Mouse (Mus musculus) cerebellum, postnatal 25 days (tissue): ENCODE measurements around the gene Cntnap5c.

Source experiments
- DNase-seq, 2 experiments: peaks; one replicate each; pipeline ENCODE4 v3.0.0; 2021; ENCODE audit warnings: mixed read lengths in 2 of 2

Cntnap5c gene

GRCm38 (mm10) chr17:58004491-58004890, 235.1 kb downstream of the Cntnap5c start:
- no peak for DNase-seq

- DNase-seq, result no peak
Measured at GRCm38 (mm10) chr17:58041178-58041577, 271.8 kb downstream of the Cntnap5c start.

GRCm38 (mm10) chr17:58045149-58045548, 275.8 kb downstream of the Cntnap5c start:
- no peak for DNase-seq

- no peak for DNase-seq
Measured at GRCm38 (mm10) chr17:58069912-58070311, 300.5 kb downstream of the Cntnap5c start.

GRCm38 (mm10) chr17:58082676-58083075, 313.3 kb downstream of the Cntnap5c start:
- DNase-seq, result peak in 1 of 2 experiments; percentile 18

- DNase-seq, result no peak
Measured at GRCm38 (mm10) chr17:58104505-58104904, 335.1 kb downstream of the Cntnap5c start.

- no peak for DNase-seq
Measured at GRCm38 (mm10) chr17:58107901-58108300, 338.5 kb downstream of the Cntnap5c start.

GRCm38 (mm10) chr17:58108335-58108734, 339.0 kb downstream of the Cntnap5c start:
- no peak for DNase-seq

- DNase-seq, result no peak
Measured at GRCm38 (mm10) chr17:58187171-58187570, 417.8 kb downstream of the Cntnap5c start.

GRCm38 (mm10) chr17:58201148-58201547, 431.8 kb downstream of the Cntnap5c start:
- no peak for DNase-seq

GRCm38 (mm10) chr17:58268058-58268457, 498.7 kb downstream of the Cntnap5c start:
- DNase-seq, result no peak

GRCm38 (mm10) chr17:58351310-58351709, 581.9 kb downstream of the Cntnap5c start:
- no peak for DNase-seq

GRCm38 (mm10) chr17:58356224-58356623, 586.9 kb downstream of the Cntnap5c start:
- DNase-seq, result no peak

GRCm38 (mm10) chr17:58363582-58364267, 594.4 kb downstream of the Cntnap5c start:
- DNase-seq, result no peak

GRCm38 (mm10) chr17:58370089-58370488, 600.7 kb downstream of the Cntnap5c start:
- no peak for DNase-seq

- DNase-seq, result no peak
Measured at GRCm38 (mm10) chr17:58407769-58408168, 638.4 kb downstream of the Cntnap5c start.

- no peak for DNase-seq
Measured at GRCm38 (mm10) chr17:58408756-58409155, 639.4 kb downstream of the Cntnap5c start.

GRCm38 (mm10) chr17:58437443-58437842, 668.1 kb downstream of the Cntnap5c start:
- DNase-seq, result no peak
